Mouse (Mus musculus) forebrain, embryonic 16.5 days (tissue): Measurements from ENCODE around the gene Tnnc2. TPM values are rescaled to one million over a fixed set of nuclear protein-coding genes. Genes with fewer than 3 reads are reported as not detected.

Experiments used
- ATAC-seq: fragments of 200-750 bp; cut with Nextera tagmentation; 2 replicates; pipeline ENCODE4 v1.8.0; 2017; ENCODE audit warnings: mild to moderate bottlenecking, moderate library complexity
- H3K27ac ChIP-seq: fragments of 300-500 bp; sonication (generic); 2 replicates; pipeline ENCODE4 v1.5.1; 2014; ENCODE audit warnings: low read length, control low read depth
- H3K27me3 ChIP-seq: fragments of 300-500 bp; sonication (generic); replicated peaks from 2 replicates; pipeline ENCODE4 v1.6.1; 2014; ENCODE audit warnings: low read length; ENCODE audit not compliant: control insufficient read depth, insufficient read depth
- H3K36me3 ChIP-seq: fragments of 300-500 bp; sonication (generic); 2 replicates; pipeline ENCODE4 v1.6.1; 2014; ENCODE audit not compliant: control insufficient read depth, insufficient read depth
- H3K4me1 ChIP-seq: fragments of 300-500 bp; sonication (generic); replicated peaks from 2 replicates; pipeline ENCODE4 v1.6.1; 2014; ENCODE audit warnings: low read length; ENCODE audit not compliant: control insufficient read depth, insufficient read depth
- H3K4me2 ChIP-seq: fragments of 300-500 bp; sonication (generic); 2 replicates; pipeline ENCODE4 v1.6.1; 2014; ENCODE audit warnings: mild to moderate bottlenecking, low read length, control low read depth
- H3K4me3 ChIP-seq: fragments of 300-500 bp; sonication (generic); replicated peaks from 2 replicates; pipeline ENCODE4 v1.5.1; 2014; ENCODE audit warnings: mild to moderate bottlenecking, low read length, control low read depth
- H3K9ac ChIP-seq: fragments of 300-500 bp; sonication (generic); replicated peaks from 2 replicates; pipeline ENCODE4 v1.6.1; 2014; ENCODE audit warnings: low read depth, low read length, control low read depth
- H3K9me3 ChIP-seq: fragments of 300-500 bp; sonication (generic); 2 replicates; pipeline ENCODE4 v1.6.1; 2016; ENCODE audit warnings: low read length; ENCODE audit not compliant: control insufficient read depth
- WGBS: fragments of 180-500 bp; shearing (Covaris S2); extraction: QIAGEN DNeasy Blood & Tissue Kit; methylation state at CpG from one replicate; pipeline ENCODE4 v1.1.7; 2014; 5-methylcytosine and 5-hydroxymethylcytosine counted together
- polyA plus RNA-seq: library from polyadenylated mRNA; unstranded; fragments of >200 nt; fragmentation: Nextera tagmentation; extraction: Ambion mirVana; gene quantifications from 2 replicates; pipeline ENCODE4 v1.2.1, GENCODE M21; 2015

Tnnc2 gene
- polyA plus RNA-seq, 1 experiment from 2014 or later = not detected

DNA sequence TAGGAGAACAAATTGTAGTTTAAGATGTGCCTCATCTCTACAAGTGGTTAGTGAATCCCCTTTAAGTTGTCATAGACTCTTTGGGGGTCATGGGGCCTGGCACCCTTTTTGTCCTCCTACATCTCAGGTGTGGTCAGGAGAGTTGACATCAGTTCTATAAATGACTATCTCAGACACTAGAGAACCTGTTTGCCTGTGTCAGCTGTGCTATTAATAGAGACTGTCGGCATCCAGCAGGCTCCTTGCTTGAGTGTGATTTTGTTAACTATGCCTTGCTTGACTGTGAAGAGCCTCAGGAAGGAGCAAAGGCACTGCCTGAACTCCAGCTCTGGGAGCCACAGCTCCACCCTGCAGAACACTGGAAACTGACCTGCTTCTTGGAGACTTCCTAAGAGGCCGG lies 25.0 kb downstream of the Tnnc2 start:
- H3K4me1 ChIP-seq = no peaks in the 10 kb centered on the region
- H3K27ac ChIP-seq = no peak overlapping the region
- no peaks in the 10 kb centered on the region for H3K9me3 ChIP-seq
- H3K27me3 ChIP-seq = no peaks in the 10 kb centered on the region
- H3K4me2 ChIP-seq = no peak overlapping the region
- WGBS = 81% methylated on average over 2 of the region's 2 CpGs
- H3K4me3 ChIP-seq = no peak overlapping the region
- peaks cover 33% of the 10 kb centered on the region for H3K36me3 ChIP-seq
- ATAC-seq = no peak
- no peak overlapping the region for H3K9ac ChIP-seq

DNA sequence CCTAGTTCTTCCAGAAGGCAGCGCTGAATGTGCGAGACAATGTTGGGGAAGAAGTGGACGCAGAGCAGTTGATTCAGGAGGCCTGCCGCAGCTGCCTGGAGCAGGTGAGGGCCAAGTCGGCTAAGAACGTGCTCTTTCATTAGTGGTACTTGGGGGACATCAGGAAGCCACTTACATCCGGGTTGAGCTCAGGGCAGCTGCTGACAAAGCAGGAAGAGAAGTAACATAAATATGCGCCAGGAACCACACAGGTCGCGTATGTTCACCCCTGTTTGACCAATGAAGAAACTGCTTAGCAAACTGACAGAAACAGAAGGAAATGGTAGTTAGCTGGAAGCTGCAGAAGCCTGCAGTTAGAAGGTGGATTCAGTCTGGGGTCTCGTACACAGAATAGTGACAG lies 25.7 kb downstream of the Tnnc2 start:
- H3K9ac ChIP-seq = no peak overlapping the region
- 92% methylated on average over 11 of the region's 11 CpGs for WGBS
- H3K27me3 ChIP-seq = no peaks in the 10 kb centered on the region
- H3K4me2 ChIP-seq = no peak overlapping the region
- peaks cover 33% of the 10 kb centered on the region for H3K36me3 ChIP-seq
- no peak for ATAC-seq
- H3K27ac ChIP-seq = no peak overlapping the region
- H3K4me1 ChIP-seq = no peaks in the 10 kb centered on the region
- H3K4me3 ChIP-seq = no peak overlapping the region
- no peaks in the 10 kb centered on the region for H3K9me3 ChIP-seq

DNA sequence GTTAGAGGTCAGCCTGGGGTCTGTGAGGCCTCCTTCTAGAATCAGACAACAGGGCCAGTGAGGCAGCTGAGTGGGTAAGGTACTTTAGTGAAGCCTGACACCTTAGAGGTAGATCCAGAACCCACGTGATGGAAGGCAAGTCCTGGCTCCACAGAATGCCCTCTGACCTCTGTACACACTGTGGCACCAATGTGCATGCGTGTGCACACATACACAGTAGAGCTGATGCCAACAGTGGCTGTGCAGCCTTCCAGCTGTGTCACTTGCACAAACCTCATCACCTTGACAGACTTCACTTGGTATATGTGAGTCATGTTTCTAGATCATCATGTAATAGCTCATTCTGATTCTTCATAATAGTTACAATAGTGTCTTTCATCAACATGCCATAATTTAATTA lies 27.3 kb downstream of the Tnnc2 start:
- H3K4me2 ChIP-seq = no peak overlapping the region
- H3K9me3 ChIP-seq = no peaks in the 10 kb centered on the region
- H3K36me3 ChIP-seq = peaks cover 23% of the 10 kb centered on the region
- WGBS = 89% methylated on average over 2 of the region's 2 CpGs
- H3K4me3 ChIP-seq = no peak overlapping the region
- H3K27me3 ChIP-seq = no peaks in the 10 kb centered on the region
- ATAC-seq = no peak
- peaks cover 6% of the 10 kb centered on the region for H3K4me1 ChIP-seq
- no peak overlapping the region for H3K9ac ChIP-seq
- no peak overlapping the region for H3K27ac ChIP-seq

DNA sequence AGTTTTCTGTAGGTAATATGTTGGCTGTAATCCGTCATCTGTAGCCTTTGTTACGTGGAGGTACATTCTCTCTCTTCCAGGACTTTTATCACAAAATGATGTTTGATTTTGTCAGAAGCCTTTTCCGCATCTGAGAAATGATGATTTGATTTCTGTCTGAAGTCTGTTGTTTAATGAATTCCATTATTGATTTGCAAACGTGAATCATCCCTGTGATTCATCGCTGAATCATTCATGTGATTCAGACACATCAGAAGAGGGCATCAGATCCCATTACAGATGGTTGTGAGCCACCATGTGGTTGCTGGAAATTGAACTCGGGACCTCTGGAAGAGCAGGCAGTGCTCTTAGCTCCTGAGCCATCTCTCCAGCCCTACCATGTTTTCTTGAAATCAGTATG lies 30.8 kb downstream of the Tnnc2 start:
- WGBS = 89% methylated on average over 6 of the region's 6 CpGs
- H3K4me2 ChIP-seq = no peak overlapping the region
- 0 out of 2 replicates have a peak, but pooled peaks cover 3% of the 10 kb centered on the region for H3K27me3 ChIP-seq
- no peak overlapping the region for H3K9ac ChIP-seq
- no peaks in the 10 kb centered on the region for H3K9me3 ChIP-seq
- no peak for ATAC-seq
- peaks cover 7% of the 10 kb centered on the region for H3K36me3 ChIP-seq
- H3K4me1 ChIP-seq = peaks cover 24% of the 10 kb centered on the region
- H3K4me3 ChIP-seq = no peak overlapping the region
- H3K27ac ChIP-seq = no peak overlapping the region

DNA sequence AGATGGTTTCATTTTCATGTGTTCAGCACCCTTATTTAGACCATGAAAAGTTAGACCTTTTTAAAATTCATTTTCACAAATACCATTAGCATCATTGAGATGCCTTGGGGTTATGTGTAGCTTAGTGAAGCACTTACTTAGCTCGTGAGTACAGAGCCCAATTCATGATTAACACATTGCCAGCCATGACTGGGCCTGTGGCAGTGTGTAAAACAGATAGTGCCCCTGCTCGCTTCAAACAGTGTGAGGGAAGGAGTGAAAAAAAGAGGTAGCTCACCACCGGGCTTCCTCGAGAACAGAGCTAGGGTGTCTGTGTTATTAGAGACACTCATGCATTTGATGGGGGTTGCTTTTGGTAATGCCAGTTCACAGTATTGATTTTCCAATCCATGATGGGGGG lies 31.6 kb downstream of the Tnnc2 start:
- H3K9me3 ChIP-seq = no peaks in the 10 kb centered on the region
- 88% methylated on average over 4 of the region's 4 CpGs for WGBS
- H3K27me3 ChIP-seq = 0 out of 2 replicates have a peak, but pooled peaks cover 3% of the 10 kb centered on the region
- ATAC-seq = no peak
- no peak overlapping the region for H3K4me3 ChIP-seq
- no peak overlapping the region for H3K27ac ChIP-seq
- H3K4me2 ChIP-seq = no peak overlapping the region
- peaks cover 6% of the 10 kb centered on the region for H3K36me3 ChIP-seq
- no peak overlapping the region for H3K9ac ChIP-seq
- H3K4me1 ChIP-seq = peaks cover 24% of the 10 kb centered on the region

DNA sequence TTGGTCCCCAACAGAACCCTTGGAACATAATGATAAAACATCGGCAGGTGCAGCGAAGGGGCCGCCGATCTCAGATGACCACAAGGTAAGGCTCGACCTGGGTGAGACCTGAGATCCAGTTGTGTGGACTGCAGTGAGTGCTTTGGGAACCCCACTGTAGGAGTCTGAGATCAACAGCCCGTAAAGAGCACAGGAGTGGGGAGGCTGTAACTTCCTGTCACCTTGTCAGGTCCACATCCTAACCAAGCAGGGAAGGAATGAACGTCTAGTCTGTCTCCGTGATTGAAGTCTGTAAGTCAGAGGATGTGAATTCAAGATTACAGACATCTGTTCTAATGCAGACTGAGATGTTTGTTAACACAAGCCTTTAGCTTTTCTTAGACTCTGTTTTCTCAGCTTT lies 33.1 kb downstream of the Tnnc2 start:
- no peak for ATAC-seq
- Histone ChIP-seq H3K4me1 (peaks cover 24% of the 10 kb centered on the region), H3K36me3 (peaks cover 6% of the 10 kb centered on the region), H3K4me2 (peak overlapping the region; percentile 95), H3K27ac (no peak overlapping the region), H3K9ac (peak overlapping the region; percentile 88), H3K27me3 (0 out of 2 replicates have a peak, but pooled peaks cover 3% of the 10 kb centered on the region), H3K4me3 (peak overlapping the region; percentile 82), H3K9me3 (no peaks in the 10 kb centered on the region)
- 58% methylated on average over 8 of the region's 8 CpGs for WGBS

DNA sequence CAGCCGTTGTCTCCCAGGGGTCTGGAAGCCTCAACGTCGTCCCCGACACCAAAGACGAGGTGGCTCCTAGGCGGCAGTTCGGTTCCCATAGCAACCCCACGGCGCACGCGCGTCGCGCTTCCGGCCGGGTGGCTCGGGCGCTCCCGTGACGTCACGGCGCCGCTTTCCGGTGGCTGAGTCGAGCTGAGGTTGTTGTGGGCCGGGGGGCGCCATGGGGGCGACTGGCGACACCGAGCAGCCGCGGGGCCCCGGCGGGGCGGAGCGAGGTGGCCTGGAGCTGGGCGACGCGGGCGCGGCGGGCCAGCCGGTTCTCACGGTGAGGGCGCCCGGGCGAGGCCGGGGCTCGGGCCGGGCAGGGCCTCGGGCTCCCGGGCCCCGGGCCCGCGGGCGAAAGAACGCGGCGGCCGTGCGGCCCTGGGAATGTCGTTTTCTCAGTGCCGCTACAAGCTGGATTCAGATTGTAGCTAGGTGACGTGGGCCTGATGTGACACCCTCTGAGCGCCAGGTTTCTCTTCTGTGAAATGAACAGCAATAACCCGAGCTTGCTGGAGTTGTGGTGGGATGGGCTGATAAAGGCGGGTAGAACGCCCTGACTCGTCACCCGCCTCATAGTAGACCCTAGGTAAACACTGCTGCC lies 33.8 kb downstream of the Tnnc2 start, which contains the start of the genes Wfdc3 and Dnttip1:
Gene Wfdc3, minus strand, starts transcription at position 89 of the 637 bp plus-strand sequence.
Gene Dnttip1, plus strand, starts transcription at position 141 of the 637 bp plus-strand sequence.
- WGBS = under 1% methylated on average over 68 of the region's 70 CpGs

DNA sequence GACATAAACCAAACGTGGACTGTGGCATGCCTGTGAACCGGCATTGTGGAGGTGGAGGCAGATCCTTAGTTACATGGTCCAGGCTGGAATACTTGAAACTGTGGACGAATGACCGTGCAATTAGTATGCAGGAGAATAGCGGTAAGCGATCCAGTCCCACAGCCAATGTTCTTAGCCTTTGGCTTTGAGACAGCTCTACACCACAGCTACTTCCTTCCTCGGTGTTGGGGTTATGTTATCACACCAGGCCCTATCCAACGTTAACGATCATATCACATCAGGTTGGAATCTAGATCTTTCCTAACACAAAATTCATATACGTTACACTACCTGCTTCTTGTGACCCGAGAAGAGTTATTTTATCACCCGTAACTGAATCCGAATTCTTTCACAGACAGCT lies 34.8 kb downstream of the Tnnc2 start:
- Histone ChIP-seq H3K4me2 (peak overlapping the region; percentile 77), H3K9me3 (no peaks in the 10 kb centered on the region), H3K27me3 (0 out of 2 replicates have a peak, but pooled peaks cover 3% of the 10 kb centered on the region), H3K9ac (no peak overlapping the region; the same call in 1 of the 2 replicates), H3K4me3 (peak overlapping the region; percentile 82), H3K36me3 (peaks cover 2% of the 10 kb centered on the region; the same call in 1 of the 2 replicates), H3K27ac (no peak overlapping the region), H3K4me1 (peaks cover 24% of the 10 kb centered on the region)
- no peak for ATAC-seq
- WGBS = 77% methylated on average over 13 of the region's 13 CpGs

More for the DNA sequence above, 33.8 kb downstream of the Tnnc2 start, which contains the start of the genes Wfdc3 and Dnttip1:
- Histone ChIP-seq H3K9ac (peak within 1 kb of the TSS; percentile 88), H3K27ac (peak within 1 kb of the TSS; percentile 52), H3K9me3 (no peaks in the 10 kb centered on the region), H3K36me3 (peaks cover 2% of the 10 kb centered on the region; the same call in 1 of the 2 replicates), H3K4me1 (peaks cover 24% of the 10 kb centered on the region), H3K27me3 (0 out of 2 replicates have a peak, but pooled peaks cover 3% of the 10 kb centered on the region), H3K4me2 (peak within 1 kb of the TSS; percentile 95), H3K4me3 (peak within 1 kb of the TSS; percentile 82)
- ATAC-seq = peak; percentile 95

DNA sequence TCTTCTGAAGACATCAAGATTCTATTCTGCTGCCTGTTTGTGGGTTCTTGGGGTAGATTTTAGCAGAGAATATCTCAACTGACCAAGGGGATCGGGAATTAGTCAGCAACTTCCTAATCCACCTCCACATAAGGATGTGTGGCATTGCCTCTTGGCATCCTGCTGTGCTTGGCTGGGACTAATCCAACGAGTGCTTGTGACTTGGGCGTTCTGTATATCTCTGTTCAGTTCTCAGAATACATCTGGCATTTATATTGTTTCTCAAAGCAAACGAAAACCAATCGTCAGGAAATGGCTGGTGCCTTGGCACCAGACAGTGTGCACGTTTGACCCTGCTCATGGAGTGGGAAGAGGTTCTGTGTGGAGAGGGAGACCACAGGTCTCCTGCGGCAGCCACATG lies 39.9 kb downstream of the Tnnc2 start:
- H3K4me3 ChIP-seq = no peak overlapping the region
- H3K4me2 ChIP-seq = no peak overlapping the region
- H3K36me3 ChIP-seq = no peaks in the 10 kb centered on the region
- H3K4me1 ChIP-seq = peaks cover 1% of the 10 kb centered on the region
- H3K9ac ChIP-seq = no peak overlapping the region
- ATAC-seq = no peak
- 0 out of 2 replicates have a peak, but pooled peaks cover 3% of the 10 kb centered on the region for H3K27me3 ChIP-seq
- no peak overlapping the region for H3K27ac ChIP-seq
- WGBS = 57% methylated on average over 7 of the region's 7 CpGs
- H3K9me3 ChIP-seq = no peaks in the 10 kb centered on the region
